Comparison of ENCODE assay signal across 31 mouse cellular contexts in genomic region chr4:42895118-42895517, GRCm38 (mm10). TPM values are rescaled to one million over a fixed set of nuclear protein-coding genes. Genes with fewer than 3 reads are reported as not detected.
A peak's percentile ranks its signal among the peaks of the same experiment; 100 is the strongest.
DNase-seq lines count a peak whose midpoint lies in the region; ATAC-seq lines count a peak whose summit lies in the region.
"Had no signal": no experiment of that assay in that cellular context is flagged by ENCODE, and none has a peak within 500 bp of the region (broad histone marks: within the 10 kb centered on the region; RNA-seq: fewer than 3 reads in every experiment).

No protein-coding gene starts in this region.

- no peaks in the 10 kb centered on the region for H3K27me3 ChIP-seq in forebrain, embryonic 14.5 days (replicated peaks; ENCODE audit: control insufficient read depth, insufficient read depth, low read length)
- no peaks in the 10 kb centered on the region for H3K27me3 ChIP-seq in forebrain, embryonic 16.5 days (replicated peaks; ENCODE audit: control insufficient read depth, insufficient read depth, low read length)
- H3K27me3 ChIP-seq: hindbrain, embryonic 12.5 days; hindbrain, embryonic 15.5 days had no signal

- WGBS in forebrain, embryonic 14.5 days, result 24% methylated on average over 7 of the region's 7 CpGs
- WGBS in forebrain, embryonic 16.5 days, result 17% methylated on average over 7 of the region's 7 CpGs

- ATAC-seq in forebrain, embryonic 14.5 days, result peak; percentile 65
- peak; percentile 75 for ATAC-seq in forebrain, embryonic 16.5 days
- no peak for ATAC-seq in monocyte, adult 5-6 weeks (replicated peaks; ENCODE audit: insufficient number of reproducible peaks, low FRiP score, low TSS enrichment, poor library complexity, severe bottlenecking)
- ATAC-seq: CD4-positive, CD25-positive, alpha-beta regulatory T cell, adult 4 months; intestine, postnatal 0 days had no signal

- H3K9ac ChIP-seq in forebrain, embryonic 14.5 days (ENCODE audit: low read length), result no peak overlapping the region
- no peak overlapping the region for H3K9ac ChIP-seq in forebrain, embryonic 16.5 days (replicated peaks; ENCODE audit: low read depth, low read length)
- H3K9ac ChIP-seq: heart, embryonic 13.5 days; hindbrain, embryonic 12.5 days; hindbrain, embryonic 15.5 days had no signal

- no peaks in the 10 kb centered on the region for H3K36me3 ChIP-seq in forebrain, embryonic 14.5 days (ENCODE audit: control insufficient read depth, insufficient read depth, low read length)
- H3K36me3 ChIP-seq in forebrain, embryonic 16.5 days (ENCODE audit: control insufficient read depth, insufficient read depth), result no peaks in the 10 kb centered on the region
- H3K36me3 ChIP-seq: heart, embryonic 10.5 days; heart, embryonic 13.5 days; hindbrain, embryonic 12.5 days; hindbrain, embryonic 15.5 days had no signal

- intact Hi-C loops in heart, postnatal 10 days (cut with DNase I), result no loop called here

- H3K4me1 ChIP-seq in forebrain, embryonic 14.5 days (ENCODE audit: control insufficient read depth, insufficient read depth, low read length), result peaks cover 5% of the 10 kb centered on the region; the same call in 1 of the 2 replicates
- H3K4me1 ChIP-seq in forebrain, embryonic 16.5 days (replicated peaks; ENCODE audit: control insufficient read depth, insufficient read depth, low read length), result 0 out of 2 replicates have a peak, but pooled peaks cover 6% of the 10 kb centered on the region
- H3K4me1 ChIP-seq: heart, embryonic 10.5 days; heart, embryonic 13.5 days; hindbrain, embryonic 12.5 days; hindbrain, embryonic 15.5 days had no signal

- no peak overlapping the region for H3K4me2 ChIP-seq in forebrain, embryonic 14.5 days (ENCODE audit: low read length)
- no peak overlapping the region for H3K4me2 ChIP-seq in forebrain, embryonic 16.5 days (ENCODE audit: low read length)
- H3K4me2 ChIP-seq: heart, embryonic 13.5 days; hindbrain, embryonic 12.5 days; hindbrain, embryonic 15.5 days had no signal

- H3K4me3 ChIP-seq in forebrain, embryonic 14.5 days (ENCODE audit: low read depth, low read length), result no peak overlapping the region
- H3K4me3 ChIP-seq in forebrain, embryonic 16.5 days (replicated peaks; ENCODE audit: low read length), result no peak overlapping the region
- H3K4me3 ChIP-seq: heart, adult 2 months; heart, embryonic 10.5 days; heart, embryonic 13.5 days; hindbrain, embryonic 12.5 days; hindbrain, embryonic 15.5 days had no signal

- no peaks in the 10 kb centered on the region for H3K9me3 ChIP-seq in forebrain, embryonic 14.5 days (replicated peaks; ENCODE audit: control insufficient read depth, low read length)
- no peaks in the 10 kb centered on the region for H3K9me3 ChIP-seq in forebrain, embryonic 16.5 days (ENCODE audit: control insufficient read depth, low read length)
- H3K9me3 ChIP-seq: heart, embryonic 10.5 days; heart, embryonic 13.5 days; hindbrain, embryonic 12.5 days; hindbrain, embryonic 15.5 days had no signal

- DNase-seq in heart, adult 11 months, result peak; percentile 25
- DNase-seq in heart, postnatal 10 days, result no peak
- DNase-seq in forebrain, embryonic 14.5 days (ENCODE audit: low spot score), result peak; percentile 54
- DNase-seq in lung, adult 18-20 months, result no peak
- DNase-seq: adrenal gland, adult 2 months; adrenal gland, postnatal 14 days; cerebellum, adult 11-12 months; cerebellum, adult 8-10 months; cerebellum, postnatal 10 days; cerebellum, postnatal 36 days; gastrocnemius, postnatal 25 days; heart, adult 2 months had no signal

- no peak overlapping the region for H3K27ac ChIP-seq in forebrain, embryonic 14.5 days (ENCODE audit: low read depth, low read length)
- H3K27ac ChIP-seq in forebrain, embryonic 16.5 days (ENCODE audit: low read length), result no peak overlapping the region
- H3K27ac ChIP-seq: heart, adult 2 months; heart, embryonic 10.5 days; heart, embryonic 13.5 days; hindbrain, embryonic 12.5 days; hindbrain, embryonic 15.5 days had no signal

RNA-seq across cellular contexts. Expression of gene Fam205c, which starts 21.1 kb away (rescaled TPM):
- 1 to 10 TPM; 2.7 to 2.9 TPM for total RNA-seq in heart, postnatal 10 days (2021)
- 0.64 and 0.98 TPM in 2 replicates for polyA plus RNA-seq in forebrain, embryonic 14.5 days (2014; fragmentation: Nextera tagmentation; extraction: Ambion mirVana)
- polyA plus RNA-seq in forebrain, embryonic 16.5 days (2015; fragmentation: Nextera tagmentation; extraction: Ambion mirVana), result 1.4 and 1.6 TPM in 2 replicates
- not detected in 3 replicates for total RNA-seq in monocyte, adult 5-6 weeks (2017)
- total RNA-seq: adrenal gland, postnatal 14 days; adrenal gland, postnatal 4 days; hematopoietic stem cell, adult 5-6 weeks; MEL had no signal
- polyA plus RNA-seq: adrenal gland, adult 2 months; C2C12; CD4-positive, CD25-positive, alpha-beta regulatory T cell, adult 4 months; cortical plate, adult 2 months; embryonic facial prominence, embryonic 11.5 days had no signal

RNA-seq across cellular contexts. Expression of gene Phf24, which starts 21.3 kb away (rescaled TPM):
- total RNA-seq in heart, postnatal 10 days (2021), result 1 to 10 TPM; 8.0 to 9.5 TPM
- polyA plus RNA-seq in forebrain, embryonic 14.5 days (2014; fragmentation: Nextera tagmentation; extraction: Ambion mirVana), result 11.8 and 17.2 TPM in 2 replicates
- polyA plus RNA-seq in forebrain, embryonic 16.5 days (2015; fragmentation: Nextera tagmentation; extraction: Ambion mirVana), result 25.2 and 33.6 TPM in 2 replicates
- total RNA-seq in monocyte, adult 5-6 weeks (2017), result 0.10 TPM in 1 of 3 replicates, not detected in the others
- total RNA-seq: hematopoietic stem cell, adult 5-6 weeks had no signal
- polyA plus RNA-seq: C2C12 had no signal

RNA-seq across cellular contexts. Expression of gene Gm12394, which starts 38.5 kb away (rescaled TPM):
- total RNA-seq in heart, postnatal 10 days (2021), result under 1 TPM in 1 of 2 experiments, not detected in 1; 0.07 TPM
- 0.10 and 0.41 TPM in 2 replicates for polyA plus RNA-seq in forebrain, embryonic 14.5 days (2014; fragmentation: Nextera tagmentation; extraction: Ambion mirVana)
- polyA plus RNA-seq in forebrain, embryonic 16.5 days (2015; fragmentation: Nextera tagmentation; extraction: Ambion mirVana), result 0.24 and 0.49 TPM in 2 replicates
- not detected in 3 replicates for total RNA-seq in monocyte, adult 5-6 weeks (2017)
- total RNA-seq: adrenal gland, postnatal 14 days; gastrocnemius, adult 8-10 months; gastrocnemius, postnatal 25 days; heart, postnatal 25 days; hematopoietic stem cell, adult 5-6 weeks; MEL had no signal
- polyA plus RNA-seq: adrenal gland, adult 2 months; C2C12; CD4-positive, CD25-positive, alpha-beta regulatory T cell, adult 4 months had no signal

RNA-seq across cellular contexts. Expression of gene Fam205a1, which starts 41.4 kb away (rescaled TPM):
- total RNA-seq in heart, postnatal 10 days (2021), result not detected
- polyA plus RNA-seq in forebrain, embryonic 14.5 days (2014; fragmentation: Nextera tagmentation; extraction: Ambion mirVana), result not detected in 2 replicates
- 0.15 TPM in 1 of 2 replicates, not detected in the other for polyA plus RNA-seq in forebrain, embryonic 16.5 days (2015; fragmentation: Nextera tagmentation; extraction: Ambion mirVana)
- not detected in 3 replicates for total RNA-seq in monocyte, adult 5-6 weeks (2017)
- total RNA-seq: adrenal gland, adult 2 months; adrenal gland, postnatal 14 days; adrenal gland, postnatal 4 days; gastrocnemius, adult 8-10 months; gastrocnemius, postnatal 25 days; heart, adult 2 months; heart, postnatal 25 days; hematopoietic stem cell, adult 5-6 weeks; MEL had no signal
- polyA plus RNA-seq: adrenal gland, adult 2 months; C2C12; CD4-positive, CD25-positive, alpha-beta regulatory T cell, adult 4 months; embryonic facial prominence, embryonic 11.5 days; embryonic facial prominence, embryonic 14.5 days; heart, adult 2 months; heart, embryonic 16.5 days; intestine, embryonic 14.5 days; intestine, postnatal 0 days had no signal

RNA-seq across cellular contexts. Expression of gene Dnajb5, which starts 54.5 kb away (rescaled TPM):
- 10 to 100 TPM; 61.8 to 68.9 TPM for total RNA-seq in heart, postnatal 10 days (2021)
- polyA plus RNA-seq in forebrain, embryonic 14.5 days (2014; fragmentation: Nextera tagmentation; extraction: Ambion mirVana), result 52.1 and 61.1 TPM in 2 replicates
- polyA plus RNA-seq in forebrain, embryonic 16.5 days (2015; fragmentation: Nextera tagmentation; extraction: Ambion mirVana), result 56.0 and 82.4 TPM in 2 replicates
- 2.5 to 10.0 TPM (median 6.9 TPM) in 3 replicates for total RNA-seq in monocyte, adult 5-6 weeks (2017)

Comparison
In these comparisons a context has a peak if more than half of its experiments do, and no peak if none do; other contexts are left out.
1. DNase-seq: peak in heart, adult 11 months (single experiment) and forebrain, embryonic 14.5 days (single experiment); none in heart, postnatal 10 days (0 of 2) and lung, adult 18-20 months (0 of 2).